ENCODE assay signal across 17 mouse cellular contexts in the genomic region with DNA sequence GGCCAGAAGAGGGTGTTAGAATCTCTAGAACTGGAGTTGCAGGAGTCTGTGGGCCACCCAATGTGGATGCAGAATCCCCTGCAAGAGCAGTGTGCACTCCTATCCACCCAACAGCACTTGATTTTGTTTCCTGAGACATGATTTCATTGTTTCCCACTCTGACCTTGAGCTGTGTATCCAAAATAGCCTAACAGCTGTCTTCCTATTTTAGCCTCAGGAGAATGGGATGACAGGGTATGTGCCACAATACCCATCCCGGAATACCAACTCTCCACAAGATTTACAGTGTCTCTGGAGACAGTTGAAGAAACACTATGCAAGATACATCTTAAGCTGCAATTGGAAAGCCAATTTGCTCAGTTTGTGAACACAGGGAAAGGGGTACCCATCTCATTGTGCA. TPM values are rescaled to one million over a fixed set of nuclear protein-coding genes. Genes with fewer than 3 reads are reported as not detected.
"Had no signal": no experiment of that assay in that cellular context is flagged by ENCODE, and none has a peak within 500 bp of the region (broad histone marks: within the 10 kb centered on the region; RNA-seq: fewer than 3 reads in every experiment).

No protein-coding gene starts in this region.

- H3K4me2 ChIP-seq: lung, embryonic 14.5 days; midbrain, embryonic 12.5 days; neural tube, embryonic 12.5 days; stomach, embryonic 15.5 days had no signal

- H3K27me3 ChIP-seq: midbrain, embryonic 12.5 days; neural tube, embryonic 12.5 days; stomach, embryonic 15.5 days had no signal

- H3K9me3 ChIP-seq: stomach, embryonic 15.5 days had no signal

- H3K36me3 ChIP-seq: midbrain, embryonic 10.5 days; midbrain, embryonic 12.5 days; neural tube, embryonic 12.5 days; stomach, embryonic 15.5 days had no signal

- H3K27ac ChIP-seq: midbrain, embryonic 10.5 days; midbrain, embryonic 12.5 days; neural tube, embryonic 12.5 days; stomach, embryonic 15.5 days; stomach, postnatal 0 days had no signal

- H3K4me1 ChIP-seq: midbrain, embryonic 10.5 days; midbrain, embryonic 12.5 days; neural tube, embryonic 12.5 days; stomach, embryonic 15.5 days had no signal

- ATAC-seq: midbrain, embryonic 16.5 days had no signal

- H3K9ac ChIP-seq: lung, embryonic 14.5 days; midbrain, embryonic 12.5 days; neural tube, embryonic 12.5 days; stomach, embryonic 15.5 days had no signal

- DNase-seq: lung, adult 18-20 months; lung, embryonic 14.5 days; lung, postnatal 10 days; lung, postnatal 4 days; midbrain, embryonic 14.5 days; right cerebral cortex, postnatal 14 days; thymus, adult 2 months; thymus, postnatal 25 days; thymus, postnatal 4 days had no signal

- H3K4me3 ChIP-seq: midbrain, embryonic 10.5 days; midbrain, embryonic 12.5 days; neural tube, embryonic 12.5 days; stomach, embryonic 15.5 days had no signal

RNA-seq across cellular contexts. Expression of gene Ceacam10, which starts 20.9 kb away (rescaled TPM):
- polyA plus RNA-seq: lung, embryonic 14.5 days; lung, embryonic 16.5 days; midbrain, embryonic 10.5 days; midbrain, embryonic 12.5 days; midbrain, embryonic 14.5 days; neural tube, embryonic 12.5 days; urinary bladder, adult 2 months had no signal

RNA-seq across cellular contexts. Expression of gene Cd177, which starts 37.8 kb away (rescaled TPM):
- polyA plus RNA-seq: midbrain, embryonic 10.5 days; midbrain, embryonic 12.5 days; neural tube, embryonic 12.5 days had no signal
